Mouse (Mus musculus): ENCODE data around the gene Tmem41b.

Tmem41b gene

GRCm38 (mm10) chr7:109975966-109976715, 10.6 kb downstream of the Tmem41b start:
- DNase-seq (ENCODE audit: low spot score in 2 of 2): no peak

GRCm38 (mm10) chr7:109969542-109969941, 17.2 kb downstream of the Tmem41b start:
- DNase-seq (ENCODE audit: low spot score in 2 of 2): no peak

GRCm38 (mm10) chr7:109968924-109969450, 17.7 kb downstream of the Tmem41b start:
- no peak for DNase-seq (ENCODE audit: low spot score in 2 of 2)

- DNase-seq (ENCODE audit: low spot score in 2 of 2): no peak
Observed at GRCm38 (mm10) chr7:109967805-109968579, 18.7 kb downstream of the Tmem41b start.

- no peak for DNase-seq (ENCODE audit: low spot score in 2 of 2)
Observed at GRCm38 (mm10) chr7:109965658-109966057, 21.1 kb downstream of the Tmem41b start.

- DNase-seq (ENCODE audit: low spot score in 2 of 2): no peak
Observed at GRCm38 (mm10) chr7:109963707-109964106, 23.0 kb downstream of the Tmem41b start.

GRCm38 (mm10) chr7:109962596-109962995, 24.1 kb downstream of the Tmem41b start:
- no peak for DNase-seq (ENCODE audit: low spot score in 2 of 2)

- no peak for DNase-seq (ENCODE audit: low spot score in 2 of 2)
Observed at GRCm38 (mm10) chr7:109961570-109961969, 25.2 kb downstream of the Tmem41b start.

- no peak for DNase-seq (ENCODE audit: low spot score in 2 of 2)
Observed at GRCm38 (mm10) chr7:109960613-109961154, 26.0 kb downstream of the Tmem41b start.

- peak; percentile 71 to 73 for DNase-seq (ENCODE audit: low spot score in 2 of 2)
Observed at GRCm38 (mm10) chr7:109959716-109960612, 26.8 kb downstream of the Tmem41b start, which contains the start of gene Dennd5a. Gene Dennd5a (minus strand): TSS chr7:109960470.

GRCm38 (mm10) chr7:109958843-109959715, 27.6 kb downstream of the Tmem41b start:
- DNase-seq (ENCODE audit: low spot score in 2 of 2): no peak

GRCm38 (mm10) chr7:109957996-109958789, 28.5 kb downstream of the Tmem41b start:
- no peak for DNase-seq (ENCODE audit: low spot score in 2 of 2)

GRCm38 (mm10) chr7:109954622-109955401, 31.9 kb downstream of the Tmem41b start:
- no peak for DNase-seq (ENCODE audit: low spot score in 2 of 2)

GRCm38 (mm10) chr7:109951297-109951696, 35.4 kb downstream of the Tmem41b start:
- no peak for DNase-seq (ENCODE audit: low spot score in 2 of 2)

GRCm38 (mm10) chr7:109944421-109945034, 42.2 kb downstream of the Tmem41b start:
- no peak for DNase-seq (ENCODE audit: low spot score in 2 of 2)

- no peak for DNase-seq (ENCODE audit: low spot score in 2 of 2)
Observed at GRCm38 (mm10) chr7:109929628-109930027, 57.1 kb downstream of the Tmem41b start.

GRCm38 (mm10) chr7:109928365-109928764, 58.4 kb downstream of the Tmem41b start:
- DNase-seq (ENCODE audit: low spot score in 2 of 2): peak in 1 of 2 experiments; percentile 12

GRCm38 (mm10) chr7:109924965-109925364, 61.8 kb downstream of the Tmem41b start:
- no peak for DNase-seq (ENCODE audit: low spot score in 2 of 2)

Data from right cerebral cortex, postnatal 36 days (tissue).